Mouse (Mus musculus) layer of hippocampus, postnatal 10 days (tissue): Measurements from ENCODE around the gene Golgb1. TPM values are rescaled to one million over a fixed set of nuclear protein-coding genes. Genes with fewer than 3 reads are reported as not detected.

Experiments used
- DNase-seq, 2 experiments: peaks; one replicate each; pipeline ENCODE4 v3.0.0; 2021; ENCODE audit warnings: low spot score in 2 of 2
- total RNA-seq, 2 experiments: library from RNA; stranded (reverse); gene quantifications; 2 replicates each; pipeline ENCODE4 v1.2.3; 2021

The Golgb1 gene
- total RNA-seq, 2 experiments from 2014 or later = 59.3 to 62.9 TPM

- DNase-seq = no peak
Measured at GRCm38 (mm10) chr16:36914195-36914594, 39.3 kb downstream of the Golgb1 start.

DNA sequence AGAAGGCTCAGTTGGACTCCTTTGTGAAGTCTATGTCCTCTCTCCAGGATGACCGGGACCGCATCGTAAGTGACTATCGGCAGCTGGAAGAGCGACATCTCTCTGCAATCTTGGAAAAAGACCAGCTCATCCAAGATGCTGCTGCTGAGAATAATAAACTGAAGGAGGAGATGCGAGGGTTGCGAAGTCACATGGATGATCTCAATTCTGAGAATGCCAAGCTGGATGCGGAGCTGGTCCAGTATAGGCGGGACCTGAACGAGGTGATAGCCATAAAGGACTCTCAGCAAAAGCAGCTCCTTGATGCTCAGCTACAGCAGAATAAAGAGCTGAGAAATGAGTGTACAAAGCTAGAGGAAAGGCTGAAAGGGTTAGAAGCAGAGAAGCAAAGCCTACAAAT lies 43.6 kb downstream of the Golgb1 start:
- DNase-seq = no peak

GRCm38 (mm10) chr16:36920410-36920809 lies 45.5 kb downstream of the Golgb1 start:
- DNase-seq = no peak

GRCm38 (mm10) chr16:36921067-36921613 lies 46.2 kb downstream of the Golgb1 start:
- no peak for DNase-seq

DNA sequence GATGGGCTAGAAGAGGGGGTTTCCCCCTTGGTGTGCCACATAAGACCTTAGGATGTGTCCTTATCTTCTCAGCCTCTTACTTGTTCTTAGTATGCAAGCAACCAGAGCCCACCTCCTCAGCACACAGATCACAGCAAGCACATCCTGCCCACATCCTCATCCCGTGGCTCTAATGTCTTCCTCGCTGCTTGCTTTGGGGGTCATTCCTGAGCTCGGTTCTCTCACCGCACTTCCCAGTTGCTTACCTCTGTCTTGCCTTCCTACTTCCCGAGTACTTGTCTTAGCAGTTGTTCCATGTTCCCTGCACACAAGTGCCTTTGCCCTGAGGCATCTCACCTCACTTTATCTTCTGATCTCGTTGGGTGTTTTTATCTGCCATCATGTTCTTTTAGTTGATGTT lies 47.0 kb downstream of the Golgb1 start:
- DNase-seq = no peak

- no peak for DNase-seq
Measured at GRCm38 (mm10) chr16:36924312-36924711, 49.4 kb downstream of the Golgb1 start.

DNA sequence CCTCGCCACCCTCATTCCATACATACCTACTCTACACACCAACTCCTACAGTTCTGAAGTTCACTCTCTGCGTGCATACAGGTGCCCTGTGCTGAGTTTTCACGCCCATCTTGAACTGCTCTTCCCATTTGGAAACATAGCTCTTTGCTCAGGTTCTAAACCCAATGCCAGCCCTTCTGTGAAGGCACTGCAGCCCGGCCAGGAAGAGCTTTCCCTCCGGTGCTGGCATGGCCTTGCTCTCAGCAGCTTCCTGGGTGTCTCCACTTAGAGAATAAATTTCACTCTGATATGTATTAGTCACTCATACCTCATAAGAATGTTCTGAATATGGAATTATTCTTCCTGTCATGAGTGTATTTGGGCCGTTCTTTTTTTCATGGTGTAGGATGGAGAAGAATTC lies 50.4 kb downstream of the Golgb1 start:
- DNase-seq = no peak

DNA sequence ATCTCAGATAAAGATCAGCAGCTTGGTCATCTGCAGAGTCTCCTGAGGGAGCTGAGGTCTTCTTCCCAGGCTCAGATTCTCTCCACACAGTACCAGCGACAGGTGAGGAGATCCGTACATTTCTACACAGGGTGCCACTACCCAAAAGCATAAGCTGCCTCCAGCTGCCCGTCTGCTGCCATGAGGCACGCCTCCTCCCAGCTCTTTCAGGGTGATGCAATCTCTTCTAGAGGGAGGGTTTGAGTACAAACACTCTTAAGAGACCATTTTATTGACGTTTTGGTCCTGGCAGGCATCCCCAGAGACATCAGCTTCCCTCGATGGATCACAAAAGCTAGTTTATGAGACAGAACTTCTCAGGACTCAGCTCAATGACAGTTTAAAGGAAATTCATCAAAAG lies 50.9 kb downstream of the Golgb1 start:
- DNase-seq = no peak

DNA sequence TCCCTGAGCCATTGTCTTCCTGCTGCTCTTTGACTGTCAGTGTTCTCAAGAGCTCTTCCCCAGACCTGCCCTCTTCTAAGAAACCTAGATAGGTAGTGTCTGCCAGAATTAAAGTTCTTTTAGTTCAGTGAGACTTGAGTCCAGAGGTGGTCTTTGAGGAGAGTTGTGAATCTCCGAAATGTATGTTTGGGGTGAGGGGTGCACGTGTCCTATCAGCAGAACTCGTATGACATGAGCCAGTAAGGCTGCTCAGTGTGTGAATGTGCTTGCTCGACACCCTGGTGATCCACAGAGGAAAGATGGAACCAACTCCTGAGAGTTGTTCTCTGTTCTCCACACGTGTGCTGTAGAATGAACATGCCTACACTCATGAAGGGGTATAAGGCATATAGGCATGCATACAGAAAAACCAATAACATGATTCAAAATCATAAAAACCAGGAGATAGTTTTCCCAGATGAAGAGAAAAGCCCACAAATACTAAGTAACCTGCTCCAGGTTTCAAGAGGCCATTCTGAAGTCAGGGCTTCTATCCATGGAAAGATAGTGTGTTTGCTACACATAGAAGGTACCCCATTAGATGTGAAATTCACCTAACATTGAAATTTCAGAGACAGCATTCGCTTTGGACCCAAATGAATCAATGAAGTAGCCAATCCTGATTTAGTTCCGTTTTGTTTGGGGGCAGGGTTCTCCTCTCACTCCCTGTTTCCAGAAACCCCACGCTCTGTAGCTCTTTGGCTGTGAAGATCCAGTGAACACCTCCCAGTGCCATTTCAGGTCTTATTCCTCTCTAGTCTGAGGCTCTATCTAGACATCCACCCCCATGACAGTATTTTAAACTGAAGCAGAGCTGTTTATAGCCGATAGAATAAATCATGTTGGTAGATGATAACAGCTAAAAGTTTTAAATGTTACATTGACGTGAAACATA lies 51.8 kb downstream of the Golgb1 start:
- no peak for DNase-seq

GRCm38 (mm10) chr16:36927495-36928105 lies 52.7 kb downstream of the Golgb1 start:
- no peak for DNase-seq

DNA sequence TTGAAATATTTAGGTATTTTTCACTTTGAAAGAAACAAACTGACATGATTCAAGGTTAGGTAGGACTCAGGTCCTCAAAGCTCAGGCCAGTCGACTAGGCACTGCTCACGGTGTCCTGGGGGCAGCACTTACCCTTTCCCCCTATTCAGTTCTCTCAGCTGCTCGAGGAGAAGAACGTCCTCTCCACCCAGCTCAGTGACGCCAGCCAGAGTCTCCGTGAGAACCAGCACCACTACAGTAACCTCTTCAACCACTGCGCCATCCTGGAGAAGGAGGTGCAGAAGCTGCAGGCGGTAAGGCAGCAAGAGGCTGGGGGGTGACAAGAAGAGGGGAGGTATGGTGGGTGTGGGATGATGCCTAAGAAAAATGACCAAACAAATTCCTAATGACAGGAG lies 53.2 kb downstream of the Golgb1 start:
- no peak for DNase-seq

DNA sequence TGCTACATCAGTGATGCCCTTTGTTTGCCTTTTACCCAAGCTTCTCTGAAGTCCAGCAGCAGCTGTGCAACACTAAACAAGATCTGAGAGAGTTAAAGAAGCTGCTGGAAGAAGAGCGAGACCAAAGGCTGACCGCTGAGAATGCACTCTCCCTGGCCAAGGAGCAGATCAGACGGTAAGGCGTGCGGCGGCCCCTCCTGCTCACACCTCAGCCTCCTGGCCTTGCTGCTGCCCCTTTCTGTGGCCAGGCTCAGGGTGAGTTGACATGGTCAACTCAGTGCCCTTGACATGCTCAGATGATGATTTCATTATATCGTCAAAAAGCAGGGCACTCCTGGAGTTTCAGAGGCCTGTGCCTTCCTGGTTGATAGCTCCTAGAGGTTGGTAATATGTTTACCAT lies 54.3 kb downstream of the Golgb1 start:
- no peak for DNase-seq

DNA sequence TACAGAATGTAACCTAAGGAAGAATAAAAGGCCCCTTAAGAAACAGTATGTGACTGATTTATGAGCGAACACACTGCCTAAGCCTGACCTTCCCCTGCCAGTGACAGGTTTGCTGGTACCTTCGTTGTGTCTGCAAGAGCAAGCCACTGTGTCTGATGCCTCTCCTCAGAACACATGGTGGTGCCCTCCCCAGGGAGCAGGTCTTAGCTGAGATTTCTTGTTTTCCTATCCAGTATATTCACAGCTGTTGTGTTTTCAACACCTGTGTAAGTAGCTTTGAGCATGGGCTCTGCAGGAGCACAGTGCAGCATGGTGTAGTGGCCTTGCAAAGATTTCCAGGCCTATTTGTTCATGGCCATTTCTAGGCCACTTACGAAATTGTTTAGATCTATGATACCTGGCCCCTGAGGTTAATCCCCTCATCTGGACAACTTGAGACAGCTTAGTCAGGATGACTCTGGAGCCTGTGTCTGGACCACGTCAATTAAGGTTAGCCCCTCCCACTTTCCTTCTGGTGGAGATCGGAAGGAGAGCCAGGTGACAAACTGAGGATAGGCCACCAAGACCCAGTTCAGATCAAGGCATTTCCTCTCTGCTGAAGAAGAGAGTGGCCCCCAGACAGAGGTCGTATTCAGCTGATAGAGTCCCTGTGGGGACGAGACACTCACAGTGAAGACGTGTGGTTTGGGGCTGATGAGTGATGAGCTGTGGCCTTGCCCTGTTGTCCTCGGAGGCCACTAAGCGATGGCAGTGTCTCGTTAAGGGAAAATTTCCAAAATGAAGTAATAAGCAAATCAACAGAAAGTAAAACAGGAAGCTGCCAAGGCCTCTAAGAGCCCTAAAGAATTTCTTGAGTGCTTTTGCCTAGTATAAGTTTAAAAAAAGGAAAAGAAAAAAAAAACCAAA lies 55.5 kb downstream of the Golgb1 start:
- no peak for DNase-seq

- no peak for DNase-seq
Measured at GRCm38 (mm10) chr16:36931381-36931780, 56.4 kb downstream of the Golgb1 start.

- no peak for DNase-seq
Measured at GRCm38 (mm10) chr16:36931976-36932375, 57.0 kb downstream of the Golgb1 start.

GRCm38 (mm10) chr16:36932546-36932945 lies 57.6 kb downstream of the Golgb1 start:
- DNase-seq = no peak

GRCm38 (mm10) chr16:36934131-36934840 lies 59.3 kb downstream of the Golgb1 start:
- no peak for DNase-seq

DNA sequence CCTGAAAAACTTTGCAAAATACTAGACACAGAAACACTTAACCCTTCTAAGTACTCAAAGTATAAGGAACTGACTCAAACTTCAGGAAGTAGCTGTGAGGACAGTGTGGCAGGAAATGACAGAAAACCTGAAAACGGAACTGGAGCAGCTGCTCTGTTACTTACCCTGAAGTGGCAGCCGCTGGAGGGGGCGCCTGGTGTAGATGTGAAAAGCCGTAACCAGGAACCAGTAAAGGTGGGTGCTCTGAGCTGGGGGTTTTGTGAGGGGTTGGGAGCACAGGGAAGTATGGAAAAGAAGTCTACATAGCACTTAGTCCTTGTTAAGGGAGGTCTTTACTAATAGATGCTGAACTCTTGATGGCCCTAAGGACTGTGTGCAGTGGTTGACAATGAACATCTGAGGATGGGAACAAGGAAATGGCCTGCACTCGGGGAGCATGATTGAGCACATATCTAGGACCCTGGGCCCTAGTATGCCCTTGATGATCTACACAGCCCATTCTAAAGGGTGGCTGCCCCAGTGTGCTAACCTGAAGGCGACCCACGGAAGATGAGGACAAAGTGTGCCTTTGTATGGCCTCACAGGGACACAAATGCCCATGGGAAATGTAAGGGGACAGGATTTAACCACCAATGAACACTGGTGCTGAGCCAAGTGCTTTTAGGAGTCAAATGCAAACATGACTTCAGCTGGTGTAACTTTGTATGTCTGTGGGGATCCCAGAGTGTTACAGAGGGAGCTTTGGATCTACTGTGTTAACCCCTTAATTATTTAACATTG lies 60.1 kb downstream of the Golgb1 start, which contains the start of gene Hcls1:
Gene Hcls1, plus strand, starts transcription at position 143 of the 780 bp plus-strand sequence.
- no peak for DNase-seq

DNA sequence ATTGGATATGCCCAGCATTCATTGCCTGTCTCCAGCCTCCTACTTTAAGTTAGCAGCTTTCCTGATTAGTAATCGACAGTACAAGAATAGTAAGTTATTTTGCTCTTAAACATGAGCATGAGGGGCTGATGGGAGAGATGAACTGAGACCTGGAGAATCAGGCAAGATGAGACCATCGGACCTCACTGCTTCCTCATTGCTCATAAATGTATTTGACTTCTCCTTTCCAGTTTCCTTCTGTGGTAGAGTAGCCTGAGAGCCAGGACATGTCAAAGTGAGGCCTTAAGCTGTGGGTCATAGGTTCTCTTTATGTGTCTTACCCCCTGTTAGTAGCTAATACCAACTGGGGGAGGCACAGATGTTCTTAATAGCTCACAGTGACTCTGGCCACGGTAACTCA lies 60.9 kb downstream of the Golgb1 start:
- DNase-seq = no peak
